Mouse (Mus musculus) heart, postnatal 36 days (tissue): Measurements from ENCODE around the gene Rexo4. TPM values are rescaled to one million over a fixed set of nuclear protein-coding genes. Genes with fewer than 3 reads are reported as not detected.

Experiments used
- DNase-seq, 2 experiments: peaks; one replicate each; pipeline ENCODE4 v3.0.0; 2021 to 2022
- intact Hi-C: fragments of 180-260 bp; cut with DNase I; formaldehyde crosslinking; loops from one replicate; pipeline ENCODE4 v1.15.1; 2025
- total RNA-seq, 2 experiments: library from RNA; stranded (reverse); gene quantifications; 2 replicates each; pipeline ENCODE4 v1.2.3; 2021

The Rexo4 gene
- total RNA-seq, 2 experiments from 2014 or later: 10.9 to 12.4 TPM

DNA sequence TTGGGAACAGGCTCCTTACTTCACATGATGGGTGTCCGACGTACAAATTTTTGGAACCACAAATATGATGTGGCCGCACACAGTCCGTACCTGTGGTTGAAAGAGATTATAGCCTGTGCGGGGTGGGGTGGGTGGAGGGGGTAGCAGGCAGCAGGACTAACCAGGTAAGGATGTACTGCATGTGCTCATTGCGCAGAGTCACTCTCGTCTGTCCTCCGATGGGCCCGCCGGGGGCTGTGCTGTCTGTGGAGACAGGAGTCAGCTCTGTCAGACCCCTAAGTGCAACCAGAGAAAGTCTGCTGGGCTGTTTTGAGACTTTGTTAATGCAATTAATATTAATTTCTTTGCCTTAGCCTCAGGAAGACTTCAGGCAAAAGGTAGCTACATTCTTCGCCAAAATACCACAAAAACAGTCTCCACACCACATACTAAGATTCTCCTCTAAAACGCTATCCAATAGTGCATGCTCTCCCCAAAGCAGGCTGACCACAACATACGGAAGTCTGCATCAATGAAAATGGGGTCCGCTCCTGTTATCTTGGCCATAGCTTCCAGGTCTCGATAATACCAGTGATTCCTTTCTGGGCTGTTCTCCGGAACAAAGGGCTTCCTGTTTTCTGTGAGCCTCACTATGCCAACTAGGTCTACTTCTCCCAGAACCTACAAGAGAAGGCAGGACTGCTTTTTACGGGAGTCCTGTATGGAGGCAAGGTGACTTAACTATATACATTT is 50.6 kb downstream of the Rexo4 start:
- intact Hi-C loops: loop anchor here (10.0 kb wide), 1 partner anchor 1671 kb away; the partner anchor contains the start of gene Gtf3c5
- peak in 1 of 2 experiments; percentile 1 for DNase-seq

DNA sequence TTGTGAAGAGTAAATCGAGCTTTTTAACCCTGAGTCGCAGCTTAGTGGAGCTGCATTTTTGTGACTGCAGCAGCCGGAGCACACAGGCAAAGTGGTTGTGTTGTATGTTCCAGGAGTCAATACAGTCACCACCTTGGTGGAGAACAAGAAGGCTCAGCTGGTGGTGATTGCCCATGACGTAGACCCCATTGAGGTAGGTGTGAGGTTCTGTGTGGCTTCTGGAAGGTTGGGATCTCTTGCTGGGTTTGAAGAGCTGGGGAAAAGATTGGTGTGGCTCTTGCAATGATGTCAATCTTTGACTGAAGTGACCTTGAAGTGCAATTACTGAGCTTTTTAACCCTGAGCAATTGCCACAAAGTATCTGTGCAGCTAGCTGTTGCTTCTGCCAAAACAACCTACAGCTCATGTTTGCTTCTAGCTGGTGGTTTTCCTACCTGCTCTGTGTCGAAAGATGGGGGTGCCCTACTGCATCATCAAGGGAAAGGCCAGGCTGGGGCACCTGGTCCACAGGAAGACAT is 51.9 kb downstream of the Rexo4 start:
- intact Hi-C loops: loop anchor here (10.0 kb wide), 1 partner anchor 1672 kb away; the partner anchor contains the start of gene Gtf3c5
- peak in 1 of 2 experiments; percentile 1 for DNase-seq

DNA sequence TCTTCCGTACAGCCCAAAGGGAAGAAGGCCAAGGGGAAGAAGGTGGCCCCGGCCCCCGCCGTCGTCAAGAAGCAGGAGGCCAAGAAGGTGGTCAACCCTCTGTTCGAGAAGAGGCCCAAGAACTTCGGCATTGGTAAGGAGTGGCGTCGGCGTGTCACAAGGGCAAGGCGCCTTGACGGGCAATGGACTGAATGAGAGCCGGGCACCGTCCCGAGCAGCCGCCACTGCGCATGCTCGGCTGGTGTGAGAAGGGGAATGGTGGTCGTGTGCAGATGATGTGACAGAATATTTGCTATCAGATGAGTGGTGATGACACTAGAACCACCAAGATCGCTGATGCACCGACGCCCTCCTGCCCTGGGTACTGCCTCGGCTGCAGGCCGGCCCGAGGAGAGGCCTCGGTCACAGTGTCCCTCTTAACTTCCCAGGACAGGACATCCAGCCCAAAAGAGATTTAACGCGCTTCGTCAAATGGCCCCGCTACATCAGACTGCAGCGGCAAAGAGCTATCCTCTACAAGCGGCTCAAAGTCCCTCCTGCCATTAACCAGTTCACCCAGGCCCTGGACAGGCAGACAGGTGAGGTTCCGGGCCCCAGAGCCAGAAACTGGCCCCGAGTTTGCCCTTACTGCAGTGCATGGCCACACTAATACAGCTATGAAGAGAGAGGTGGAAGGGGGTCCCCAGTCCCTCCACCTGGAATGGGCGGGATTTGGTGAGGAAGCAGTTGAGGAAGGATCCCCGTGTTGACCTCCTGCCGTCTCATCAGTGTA is 53.0 kb downstream of the Rexo4 start:
- no peak for DNase-seq
- intact Hi-C loops: loop anchor here (10.0 kb wide), 1 partner anchor 1674 kb away; the partner anchor contains the start of gene Gtf3c5

DNA sequence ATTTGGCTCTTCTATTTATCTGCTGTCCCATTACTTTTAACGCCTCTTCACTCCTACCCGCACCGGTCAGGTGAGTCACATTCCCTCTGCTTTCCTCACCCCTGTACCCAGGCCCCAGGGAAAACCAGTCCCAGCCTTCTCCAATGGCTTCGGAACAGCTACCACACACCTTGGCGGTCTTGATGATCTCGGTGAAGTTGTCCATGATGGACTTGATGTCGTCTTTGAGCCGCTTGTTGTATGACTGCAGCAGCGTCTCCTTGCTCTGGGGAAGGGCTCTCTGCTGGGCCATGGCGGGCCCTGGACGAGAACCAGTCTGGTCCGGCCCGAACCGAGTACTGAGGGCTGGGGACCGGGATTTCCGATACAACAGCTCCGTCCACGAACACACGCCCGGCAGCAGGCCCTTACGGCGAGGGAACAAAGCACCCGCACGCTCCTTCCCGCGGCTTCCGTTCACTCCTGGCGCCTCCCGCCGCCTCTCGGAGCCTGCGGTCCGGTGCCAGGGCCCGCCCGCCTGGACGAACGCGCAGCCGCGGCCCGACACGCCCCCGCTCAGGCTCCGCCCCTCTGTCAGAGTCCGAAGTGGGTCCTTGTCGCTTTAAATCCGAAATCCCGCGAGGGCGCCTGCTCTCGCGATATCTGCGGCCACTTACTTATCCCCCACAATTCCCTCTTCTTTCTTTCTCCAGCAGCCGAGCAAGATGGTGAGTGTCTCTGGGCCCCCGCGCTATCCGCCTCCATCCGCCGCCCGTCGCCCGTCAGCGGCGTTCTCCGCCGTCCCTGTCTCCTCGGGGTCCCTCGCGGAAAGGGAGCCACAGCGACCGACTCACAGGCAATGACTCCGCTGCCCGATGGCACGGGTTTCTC is 53.8 kb downstream of the Rexo4 start, which contains the start of the genes Med22 and Rpl7a:
TSS of gene Med22 (minus strand) at position 554 of the 870 bp plus-strand sequence.
TSS of gene Rpl7a (plus strand) at position 641 of the 870 bp plus-strand sequence.
- intact Hi-C loops: loop anchor here (10.0 kb wide), 1 partner anchor 1674 kb away; the partner anchor contains the start of gene Gtf3c5
- peak; percentile 100 for DNase-seq

DNA sequence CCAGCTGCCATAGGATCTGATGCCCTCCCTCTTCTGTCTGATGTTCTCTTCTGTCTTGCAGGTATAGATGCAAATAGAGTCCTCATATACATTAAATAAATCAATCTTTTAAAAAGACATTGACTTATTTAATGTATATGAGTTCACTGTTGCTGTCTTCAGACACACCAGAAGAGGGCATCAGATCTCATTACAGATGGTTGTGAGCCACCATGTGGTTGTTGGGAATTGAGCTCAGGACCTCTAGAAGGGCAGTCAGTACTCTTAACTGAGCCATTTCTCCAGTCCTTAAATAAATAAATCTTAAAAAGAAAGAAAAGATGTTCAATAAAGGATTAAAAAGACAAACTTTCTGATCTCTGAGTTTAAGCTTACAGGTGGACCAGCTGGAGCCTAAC is 54.8 kb downstream of the Rexo4 start:
- intact Hi-C loops: loop anchor here (10.0 kb wide), 1 partner anchor 535 kb away; the partner anchor contains the start of gene Brd3os
- DNase-seq: no peak

DNA sequence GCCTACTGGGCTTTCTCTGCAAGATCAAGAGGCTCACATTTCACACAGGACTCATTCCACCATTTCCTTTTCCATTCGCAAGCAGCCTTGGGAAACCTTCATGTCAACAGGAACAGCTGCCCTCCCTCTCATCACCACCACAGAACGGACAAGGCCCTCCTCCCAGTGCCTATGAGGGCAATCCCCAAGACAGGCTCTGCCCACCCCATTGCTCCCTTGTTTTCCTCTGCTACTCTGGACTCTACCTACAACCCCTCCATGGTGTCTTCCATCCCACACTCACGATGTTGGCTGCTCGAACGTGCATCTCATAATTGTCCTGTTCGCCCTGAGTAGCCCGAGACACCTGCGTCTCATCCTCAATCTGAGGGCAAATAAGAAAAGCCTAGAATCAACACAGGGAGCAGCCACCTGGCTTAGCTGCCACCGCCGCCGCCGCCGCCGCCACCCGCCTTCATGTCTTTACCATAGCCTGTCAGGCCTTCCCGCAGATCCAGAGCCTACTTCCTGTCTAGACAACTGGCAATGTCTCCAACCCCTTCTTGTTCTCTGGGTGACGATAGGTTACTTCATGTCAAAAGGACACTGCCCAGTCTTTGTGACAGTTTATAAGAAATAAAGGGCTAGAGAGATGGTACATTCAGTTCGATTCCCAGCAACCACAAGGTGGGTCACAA is 55.3 kb downstream of the Rexo4 start:
- intact Hi-C loops: loop anchor here (10.0 kb wide), 1 partner anchor 536 kb away; the partner anchor contains the start of gene Brd3os
- DNase-seq: no peak

DNA sequence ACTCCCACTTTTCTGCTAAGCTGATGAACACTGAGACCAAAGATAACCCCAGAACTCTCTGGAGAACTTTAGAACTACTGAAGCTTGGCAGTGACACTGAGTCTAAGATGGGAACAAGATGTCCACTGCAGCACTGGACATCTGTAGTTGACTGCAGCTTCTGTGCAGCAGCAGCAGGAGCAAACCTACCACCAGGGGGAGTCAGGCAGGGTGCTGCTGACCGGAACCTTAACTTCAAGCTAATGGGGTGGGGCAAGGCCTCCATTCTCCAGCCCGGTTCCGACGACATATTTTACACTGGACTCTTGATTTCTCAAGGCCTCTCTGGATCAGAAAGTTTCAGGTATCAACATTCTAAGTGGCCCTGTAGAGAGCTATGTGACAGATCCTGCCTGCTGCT is 57.1 kb downstream of the Rexo4 start:
- no peak for DNase-seq
- intact Hi-C loops: loop anchor here (10.0 kb wide), 1 partner anchor 538 kb away; the partner anchor contains the start of gene Brd3os

DNA sequence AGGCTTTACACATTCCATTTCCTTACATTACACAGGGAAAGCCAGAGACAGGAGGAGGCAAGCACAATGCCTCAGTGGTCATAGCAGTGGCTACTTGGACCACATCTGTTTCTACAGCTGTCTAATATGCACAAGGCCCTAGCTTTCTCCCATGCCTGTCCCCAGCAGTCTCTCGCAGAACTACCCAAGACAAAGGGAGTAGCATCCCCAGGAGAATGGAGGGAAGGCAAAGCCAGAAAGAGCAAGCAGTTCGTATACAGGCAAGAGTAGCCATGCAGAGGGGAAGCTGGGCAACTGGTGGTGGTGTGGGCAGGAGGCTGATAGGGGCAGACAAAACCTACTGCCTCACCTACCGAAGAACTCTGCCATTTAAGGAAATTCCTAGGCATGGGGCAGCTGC is 57.8 kb downstream of the Rexo4 start:
- no peak for DNase-seq
- intact Hi-C loops: loop anchor here (10.0 kb wide), 1 partner anchor 538 kb away; the partner anchor contains the start of gene Brd3os

DNA sequence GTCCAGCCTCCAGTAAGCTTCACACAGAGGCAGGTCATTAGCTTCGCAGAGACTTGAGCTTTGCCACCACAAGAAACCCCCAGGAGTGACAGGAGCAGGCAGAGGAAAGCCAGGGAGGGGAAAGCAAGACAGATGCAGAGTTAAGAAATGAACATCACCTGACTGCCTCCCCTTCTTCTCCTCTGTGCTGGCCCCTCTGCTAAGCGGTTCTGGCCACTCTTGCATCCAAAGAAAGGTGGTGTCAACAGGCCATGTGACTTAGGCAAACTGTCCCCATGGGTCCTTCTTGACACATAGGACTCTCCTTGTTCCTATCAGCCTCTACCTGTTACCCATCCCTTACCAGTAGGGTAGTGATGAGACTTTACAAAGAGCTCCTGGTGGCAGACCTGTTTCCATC is 58.2 kb downstream of the Rexo4 start:
- no peak for DNase-seq
- intact Hi-C loops: loop anchor here (10.0 kb wide), 1 partner anchor 539 kb away; the partner anchor contains the start of gene Brd3os

Other genes starting within 250 kb of the Rexo4 start
- gene Abo, start 99.4 kb downstream of the Rexo4 start, total RNA-seq: not detected
- 10 to 100 TPM; 11.7 to 12.8 TPM for gene Surf6, start 61.5 kb downstream of the Rexo4 start, total RNA-seq
- 10 to 100 TPM; 22.3 to 27.1 TPM for gene Med22, start 53.7 kb downstream of the Rexo4 start, total RNA-seq
- gene Rpl7a, start 53.6 kb downstream of the Rexo4 start, total RNA-seq: 100 to 1,000 TPM; 275 to 289 TPM
- 10 to 100 TPM; 15.6 to 16.2 TPM for gene Surf2, start 48.0 kb downstream of the Rexo4 start, total RNA-seq
- gene Surf1, start 47.9 kb downstream of the Rexo4 start, total RNA-seq: 10 to 100 TPM; 52.0 to 54.5 TPM
- gene Surf4, start 30.5 kb downstream of the Rexo4 start, total RNA-seq: 10 to 100 TPM; 81.1 to 84.3 TPM
- gene Stkld1, start 30.3 kb downstream of the Rexo4 start, total RNA-seq: not detected
- not detected for gene Adamts13, start 9.0 kb upstream of the Rexo4 start, total RNA-seq
- gene Cacfd1, start 45.5 kb upstream of the Rexo4 start, total RNA-seq: 10 to 100 TPM; 41.0 to 44.2 TPM
- gene Slc2a6, start 63.6 kb upstream of the Rexo4 start, total RNA-seq: under 1 TPM in 1 of 2 experiments, not detected in 1; 0.73 TPM
- not detected for gene Mymk, start 107.8 kb upstream of the Rexo4 start, total RNA-seq
- gene Adamtsl2, start 115.0 kb upstream of the Rexo4 start, total RNA-seq: 10 to 100 TPM; 20.3 to 21.4 TPM
- under 1 TPM; 0.19 to 0.43 TPM for gene Fam163b, start 178.1 kb upstream of the Rexo4 start, total RNA-seq
- gene Dbh, start 200.8 kb upstream of the Rexo4 start, total RNA-seq: 1 to 10 TPM; 1.4 to 2.4 TPM